Comparison of ENCODE assay signal across 24 mouse cellular contexts in genomic region chr6:82536641-82537040, GRCm38 (mm10).
DNase-seq lines count a peak whose midpoint lies in the region; ATAC-seq lines count a peak whose summit lies in the region.
"Had no signal": no experiment of that assay in that cellular context is flagged by ENCODE, and none has a peak within 500 bp of the region (broad histone marks: within the 10 kb centered on the region; RNA-seq: fewer than 3 reads in every experiment).

No protein-coding gene starts in this region.

- peak; percentile 26; the same call in 1 of the 2 replicates for ATAC-seq in forebrain, embryonic 15.5 days (replicated peaks)
- ATAC-seq in forebrain, embryonic 16.5 days, result no peak
- ATAC-seq in midbrain, embryonic 16.5 days, result no peak
- ATAC-seq: CD4-positive, CD25-positive, alpha-beta regulatory T cell, adult 4 months; intestine, embryonic 15.5 days had no signal

- WGBS in forebrain, embryonic 15.5 days, result 27% methylated on average over 8 of the region's 8 CpGs
- WGBS in forebrain, embryonic 16.5 days, result 25% methylated on average over 8 of the region's 8 CpGs
- WGBS in midbrain, embryonic 16.5 days, result 25% methylated on average over 8 of the region's 8 CpGs
- 43% methylated on average over 8 of the region's 8 CpGs for WGBS in midbrain, embryonic 10.5 days

- H3K9ac ChIP-seq in forebrain, embryonic 15.5 days (replicated peaks), result no peak overlapping the region
- no peak overlapping the region for H3K9ac ChIP-seq in forebrain, embryonic 16.5 days (replicated peaks; ENCODE audit: low read depth, low read length)
- no peak overlapping the region for H3K9ac ChIP-seq in midbrain, embryonic 16.5 days (ENCODE audit: low read depth, low read length)
- H3K9ac ChIP-seq: embryonic facial prominence, embryonic 12.5 days; embryonic facial prominence, embryonic 15.5 days; hindbrain, embryonic 13.5 days; intestine, embryonic 15.5 days had no signal

- H3K9me3 ChIP-seq in forebrain, embryonic 15.5 days, result no peaks in the 10 kb centered on the region
- H3K9me3 ChIP-seq in forebrain, embryonic 16.5 days (ENCODE audit: control insufficient read depth, low read length), result no peaks in the 10 kb centered on the region
- H3K9me3 ChIP-seq in midbrain, embryonic 16.5 days (replicated peaks; ENCODE audit: control insufficient read depth, low read length, poor library complexity, severe bottlenecking), result no peaks in the 10 kb centered on the region
- H3K9me3 ChIP-seq in midbrain, embryonic 10.5 days (replicated peaks), result no peaks in the 10 kb centered on the region
- H3K9me3 ChIP-seq: embryonic facial prominence, embryonic 12.5 days; embryonic facial prominence, embryonic 15.5 days; hindbrain, embryonic 10.5 days; hindbrain, embryonic 13.5 days; intestine, embryonic 15.5 days had no signal

- no peak overlapping the region for H3K27ac ChIP-seq in forebrain, embryonic 15.5 days (replicated peaks)
- H3K27ac ChIP-seq in forebrain, embryonic 16.5 days (ENCODE audit: low read length), result no peak overlapping the region
- H3K27ac ChIP-seq in midbrain, embryonic 16.5 days (ENCODE audit: low read length), result peak overlapping the region; percentile 10; the same call in 1 of the 2 replicates
- no peak overlapping the region for H3K27ac ChIP-seq in midbrain, embryonic 10.5 days (replicated peaks)
- H3K27ac ChIP-seq: embryonic facial prominence, embryonic 12.5 days; embryonic facial prominence, embryonic 15.5 days; gastrocnemius, adult 2 months; hindbrain, embryonic 10.5 days; intestine, embryonic 15.5 days had no signal

- H3K27me3 ChIP-seq in forebrain, embryonic 15.5 days, result no peaks in the 10 kb centered on the region
- no peaks in the 10 kb centered on the region for H3K27me3 ChIP-seq in forebrain, embryonic 16.5 days (replicated peaks; ENCODE audit: control insufficient read depth, insufficient read depth, low read length)
- H3K27me3 ChIP-seq in midbrain, embryonic 16.5 days (ENCODE audit: control insufficient read depth, insufficient read depth, low read depth, low read length), result no peaks in the 10 kb centered on the region
- peaks cover 9% of the 10 kb centered on the region; the same call in 1 of the 2 replicates for H3K27me3 ChIP-seq in midbrain, embryonic 10.5 days (ENCODE audit: low read depth, poor library complexity, severe bottlenecking)
- H3K27me3 ChIP-seq: embryonic facial prominence, embryonic 12.5 days; embryonic facial prominence, embryonic 15.5 days; hindbrain, embryonic 13.5 days; intestine, embryonic 15.5 days had no signal

- H3K4me2 ChIP-seq in forebrain, embryonic 15.5 days (replicated peaks), result no peak overlapping the region
- H3K4me2 ChIP-seq in forebrain, embryonic 16.5 days (ENCODE audit: low read length), result no peak overlapping the region
- no peak overlapping the region for H3K4me2 ChIP-seq in midbrain, embryonic 16.5 days (ENCODE audit: low read length)
- H3K4me2 ChIP-seq: embryonic facial prominence, embryonic 12.5 days; embryonic facial prominence, embryonic 15.5 days; heart, embryonic 11.5 days; hindbrain, embryonic 13.5 days; intestine, embryonic 15.5 days had no signal

- no peaks in the 10 kb centered on the region for H3K4me1 ChIP-seq in forebrain, embryonic 15.5 days
- no peaks in the 10 kb centered on the region for H3K4me1 ChIP-seq in forebrain, embryonic 16.5 days (replicated peaks; ENCODE audit: control insufficient read depth, insufficient read depth, low read length)
- peaks cover 6% of the 10 kb centered on the region for H3K4me1 ChIP-seq in midbrain, embryonic 16.5 days (ENCODE audit: control insufficient read depth, insufficient read depth, low read length)
- peaks cover 14% of the 10 kb centered on the region for H3K4me1 ChIP-seq in midbrain, embryonic 10.5 days
- H3K4me1 ChIP-seq: embryonic facial prominence, embryonic 12.5 days; embryonic facial prominence, embryonic 15.5 days; intestine, embryonic 15.5 days had no signal

- H3K36me3 ChIP-seq in forebrain, embryonic 15.5 days, result no peaks in the 10 kb centered on the region
- H3K36me3 ChIP-seq in forebrain, embryonic 16.5 days (ENCODE audit: control insufficient read depth, insufficient read depth), result no peaks in the 10 kb centered on the region
- no peaks in the 10 kb centered on the region for H3K36me3 ChIP-seq in midbrain, embryonic 16.5 days (ENCODE audit: control insufficient read depth, insufficient read depth, low read length)
- H3K36me3 ChIP-seq in midbrain, embryonic 10.5 days, result no peaks in the 10 kb centered on the region
- H3K36me3 ChIP-seq: embryonic facial prominence, embryonic 12.5 days; embryonic facial prominence, embryonic 15.5 days; hindbrain, embryonic 10.5 days; hindbrain, embryonic 13.5 days; intestine, embryonic 15.5 days had no signal

- no peak overlapping the region for H3K4me3 ChIP-seq in forebrain, embryonic 15.5 days
- no peak overlapping the region for H3K4me3 ChIP-seq in forebrain, embryonic 16.5 days (replicated peaks; ENCODE audit: low read length)
- no peak overlapping the region for H3K4me3 ChIP-seq in midbrain, embryonic 16.5 days (ENCODE audit: low read depth, low read length)
- H3K4me3 ChIP-seq in midbrain, embryonic 10.5 days, result no peak overlapping the region
- H3K4me3 ChIP-seq: embryonic facial prominence, embryonic 12.5 days; embryonic facial prominence, embryonic 15.5 days; gastrocnemius, adult 2 months; hindbrain, embryonic 10.5 days; hindbrain, embryonic 13.5 days; intestine, embryonic 15.5 days had no signal

- no peak for DNase-seq in midbrain, embryonic 10.5 days (ENCODE audit: low spot score)
- peak; percentile 3 for DNase-seq in R1 (ENCODE audit: low read depth, low spot score)
- peak; percentile 22 for DNase-seq in brain, adult 2 months (ENCODE audit: low read depth, low spot score)
- no peak for DNase-seq in yolk sac, embryonic 10.5 days (ENCODE audit: low spot score)
- DNase-seq in cerebellum, adult 9-10 months, result no peak
- DNase-seq: adrenal gland, adult 2 months; adrenal gland, postnatal 14 days; cerebellum, adult 18-20 months; cerebellum, adult 9-11 months; cerebellum, postnatal 25 days; gastrocnemius, adult 2 months; gastrocnemius, postnatal 14 days; heart, postnatal 36 days; kidney, adult 11 months had no signal

Comparison
In these comparisons a context has a peak if more than half of its experiments do, and no peak if none do; other contexts are left out.
1. DNase-seq: peak in R1 (single experiment) and brain, adult 2 months (single experiment); none in midbrain, embryonic 10.5 days (single experiment), yolk sac, embryonic 10.5 days (single experiment) and cerebellum, adult 9-10 months (single experiment).